Mouse (Mus musculus) cerebellum, postnatal 4 days (tissue): ENCODE measurements at regions not wholly inside any gene's neighbourhood (a gene's known extent, or its start where the extent isn't known, plus 50 kb on each side); places are given as distances from the start of the nearest gene placed in this dataset.

Source experiments
- DNase-seq, 2 experiments: peaks; one replicate each; pipeline ENCODE4 v3.0.0; 2022; ENCODE audit warnings: low spot score in 2 of 2, mixed read lengths in 1 of 2

- no peak for DNase-seq
Measured at GRCm38 (mm10) chr13:107492448-107492847, 470.5 kb upstream of the Kif2a start.

DNA sequence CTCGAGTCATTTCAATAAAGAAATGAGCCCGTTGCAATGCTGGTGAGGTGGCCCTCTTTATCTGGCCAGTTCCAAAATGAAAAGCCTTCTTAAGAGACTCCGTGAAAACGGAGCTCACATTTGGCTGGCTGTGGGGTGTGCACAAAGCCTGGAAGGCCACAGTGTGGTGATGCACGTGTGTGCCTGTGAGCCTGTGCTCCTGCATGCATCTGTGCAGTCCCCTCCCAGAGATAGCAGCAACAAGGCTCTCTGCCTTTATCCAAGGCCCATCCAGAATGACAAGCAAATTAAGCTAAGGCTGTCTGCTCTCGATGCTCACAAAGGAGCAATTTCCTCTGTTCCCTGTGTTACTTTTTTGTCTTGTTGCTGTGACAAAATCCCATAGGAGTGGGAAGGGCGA lies 469.5 kb upstream of the Kif2a start:
- DNase-seq: no peak

GRCm38 (mm10) chr13:107485400-107486017 lies 463.6 kb upstream of the Kif2a start:
- DNase-seq: no peak

- no peak for DNase-seq
Measured at GRCm38 (mm10) chr13:107484630-107484998, 462.7 kb upstream of the Kif2a start.

DNA sequence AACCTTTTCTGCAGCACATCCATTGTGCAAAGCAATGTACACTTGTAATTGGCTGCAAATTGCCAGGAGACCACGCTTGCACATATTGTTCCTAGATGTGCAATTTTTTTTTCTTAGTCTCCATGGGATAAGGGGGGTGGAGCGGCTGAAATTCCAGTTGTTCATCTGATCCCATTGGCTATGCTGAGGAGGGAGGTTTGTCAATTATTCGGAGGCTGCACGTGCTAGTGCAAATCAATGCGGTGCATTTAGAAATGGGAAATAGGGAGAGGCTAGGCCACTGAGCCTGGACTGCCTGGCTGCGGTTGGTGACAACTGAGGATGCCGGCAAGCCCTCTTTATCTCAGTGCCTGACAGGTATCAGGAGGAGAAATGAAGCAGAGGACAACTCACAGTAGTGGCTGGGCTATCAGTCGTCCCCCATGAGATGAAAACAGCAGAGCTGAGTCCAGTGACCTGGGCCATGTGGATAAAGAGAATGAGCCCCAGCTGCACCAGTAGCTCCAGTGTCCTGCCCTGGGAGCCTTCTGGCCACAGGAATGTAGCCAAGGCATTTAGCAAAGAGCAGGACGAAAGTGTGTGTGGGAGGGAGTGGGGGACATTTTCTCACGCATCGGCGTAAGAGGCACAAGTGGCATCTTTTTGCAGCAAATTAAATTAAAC lies 462.2 kb upstream of the Kif2a start:
- no peak for DNase-seq

GRCm38 (mm10) chr13:107475166-107475565 lies 453.2 kb upstream of the Kif2a start:
- DNase-seq: no peak

GRCm38 (mm10) chr13:107469491-107470276 lies 447.8 kb upstream of the Kif2a start:
- DNase-seq: peak in 1 of 2 experiments; percentile 67

GRCm38 (mm10) chr13:107462791-107463190 lies 440.9 kb upstream of the Kif2a start:
- DNase-seq: no peak

GRCm38 (mm10) chr13:107461048-107461912 lies 439.4 kb upstream of the Kif2a start:
- DNase-seq: peak in 1 of 2 experiments; percentile 61

- DNase-seq: no peak
Measured at GRCm38 (mm10) chr13:107458730-107459129, 436.8 kb upstream of the Kif2a start.

- no peak for DNase-seq
Measured at GRCm38 (mm10) chr13:107457270-107457669, 435.3 kb upstream of the Kif2a start.

GRCm38 (mm10) chr13:107456394-107456793 lies 434.5 kb upstream of the Kif2a start:
- no peak for DNase-seq

DNA sequence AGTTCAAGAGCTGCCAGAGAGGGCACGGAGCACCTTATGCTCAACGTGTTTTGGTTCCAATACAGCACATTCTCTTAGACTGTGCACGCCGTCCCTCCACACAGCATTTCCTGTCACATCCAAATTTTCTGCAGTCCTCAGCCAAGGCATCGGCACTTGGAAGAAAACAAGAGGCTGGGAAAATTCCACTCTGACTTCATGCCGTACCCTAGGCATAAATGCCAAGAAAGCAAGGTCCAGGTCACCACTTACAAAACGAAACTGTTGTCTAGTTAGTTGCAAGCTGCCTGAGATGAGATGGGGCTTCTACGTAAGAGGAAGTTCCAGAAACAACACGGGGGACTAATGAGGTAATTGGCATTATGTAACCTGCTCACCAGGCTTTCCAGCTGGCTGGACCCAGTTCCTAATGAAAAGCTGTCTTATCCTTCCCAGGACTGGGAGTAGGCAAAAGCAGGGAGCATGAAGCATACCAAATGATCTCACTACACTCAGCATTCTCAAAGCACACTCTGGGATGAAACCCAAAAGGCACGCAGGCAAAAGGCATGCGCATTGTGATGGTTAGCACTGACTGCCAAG lies 427.8 kb upstream of the Kif2a start:
- peak in 1 of 2 experiments; percentile 51 for DNase-seq

DNA sequence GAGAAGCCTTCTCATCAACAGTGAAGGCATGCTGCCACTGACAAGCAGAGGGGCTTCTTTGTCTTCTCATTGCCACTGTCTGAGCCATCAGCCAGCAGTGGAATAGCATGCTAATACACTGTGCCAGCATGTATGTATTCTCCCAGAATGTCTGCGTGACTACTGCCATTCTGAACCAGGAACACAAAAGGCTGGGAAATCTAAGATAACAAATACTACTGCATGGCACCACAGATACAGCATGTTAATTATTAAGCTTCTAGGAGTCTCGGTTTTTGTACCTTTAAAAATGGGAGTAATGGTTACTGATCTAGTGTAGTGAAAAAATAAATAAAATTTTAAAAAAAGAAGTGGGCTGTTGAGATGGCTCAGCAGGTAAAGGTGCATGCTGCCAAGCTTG lies 425.9 kb upstream of the Kif2a start:
- DNase-seq: no peak

DNA sequence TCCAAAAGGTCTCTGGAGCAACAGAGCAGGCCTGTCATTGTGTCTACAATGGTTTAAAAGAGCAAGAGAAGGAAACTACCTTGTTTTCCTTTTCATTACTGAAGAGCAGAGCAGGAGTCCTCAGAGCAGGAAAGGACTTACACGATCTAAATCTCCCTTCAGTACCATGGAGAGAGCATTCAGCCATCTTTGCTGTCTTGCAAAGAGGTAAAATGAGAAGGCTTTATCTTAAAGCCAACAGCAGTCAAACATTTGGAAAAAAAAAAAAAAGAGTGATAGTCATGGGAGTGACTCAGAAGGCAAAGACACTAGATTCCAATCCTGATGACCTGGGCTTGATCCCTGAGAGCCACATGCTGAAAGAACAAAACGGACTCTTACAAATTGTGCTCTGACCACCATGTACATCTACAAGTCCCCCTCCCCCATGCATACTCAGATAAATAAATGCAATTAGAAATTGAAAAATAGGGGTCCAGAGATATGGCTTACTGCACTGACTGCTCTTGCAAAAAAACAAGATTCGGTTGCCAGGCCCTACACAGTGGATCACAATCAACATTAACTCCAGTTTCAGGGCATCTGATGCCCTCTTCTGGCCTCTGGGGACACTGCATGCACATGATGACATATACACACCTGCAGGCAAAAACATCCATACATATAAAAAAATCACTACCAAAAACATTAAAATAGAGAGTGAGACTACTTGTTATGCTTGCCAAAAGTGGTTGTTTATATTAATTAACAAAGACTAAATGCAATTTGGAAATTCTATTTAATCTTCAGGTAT lies 397.6 kb upstream of the Kif2a start:
- no peak for DNase-seq

DNA sequence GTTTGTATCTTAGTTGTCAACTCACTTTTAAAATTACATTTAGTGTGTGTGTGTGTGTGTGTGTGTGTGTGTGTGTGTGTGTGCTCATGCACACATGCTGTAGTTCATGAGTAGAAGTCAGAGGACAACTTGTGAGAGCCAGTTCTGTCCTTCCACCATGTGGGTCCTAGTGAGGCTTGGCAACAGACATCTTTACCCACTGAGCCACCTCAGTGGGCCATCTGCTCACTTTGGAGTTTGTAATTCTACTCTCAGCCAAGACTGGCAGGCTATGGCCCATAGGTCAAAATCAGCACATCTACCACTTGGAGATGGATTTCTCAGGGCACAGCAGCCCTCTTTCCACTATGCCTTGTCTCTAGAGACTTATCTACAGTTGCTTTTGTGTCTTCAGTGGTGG lies 388.3 kb upstream of the Kif2a start:
- no peak for DNase-seq

- no peak for DNase-seq
Measured at GRCm38 (mm10) chr13:107407674-107408026, 385.7 kb upstream of the Kif2a start.

- DNase-seq: peak in 1 of 2 experiments; percentile 22
Measured at GRCm38 (mm10) chr13:107406977-107407673, 385.2 kb upstream of the Kif2a start.

- DNase-seq: no peak
Measured at GRCm38 (mm10) chr13:107398621-107399363, 376.9 kb upstream of the Kif2a start.
